Mouse (Mus musculus) testis, postnatal 10 days (tissue): ENCODE measurements around the gene Rab5c.

Experiments
- DNase-seq: peaks from one replicate; pipeline ENCODE4 v3.0.0; 2021; ENCODE audit warnings: low spot score

Rab5c gene

DNA sequence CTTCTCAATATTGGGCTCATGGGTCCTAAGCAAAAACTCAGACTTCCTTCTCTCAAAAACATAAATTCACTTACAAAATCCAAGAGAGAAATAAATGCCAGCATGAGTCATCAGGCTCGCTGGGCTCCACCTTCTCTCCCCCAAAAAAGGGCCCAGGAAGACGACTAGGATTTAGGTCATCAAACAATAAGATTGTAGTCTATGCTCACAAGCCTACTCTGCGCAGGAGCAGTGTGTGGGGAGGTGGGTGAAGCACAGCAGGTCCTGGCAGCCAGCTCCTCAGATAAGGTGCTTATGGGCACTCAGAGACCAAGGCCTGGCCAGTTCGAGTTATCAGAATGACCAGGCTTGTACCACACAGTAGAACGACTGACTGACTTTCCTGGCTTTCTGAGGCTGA lies 17.7 kb downstream of the Rab5c start:
- DNase-seq = no peak

DNA sequence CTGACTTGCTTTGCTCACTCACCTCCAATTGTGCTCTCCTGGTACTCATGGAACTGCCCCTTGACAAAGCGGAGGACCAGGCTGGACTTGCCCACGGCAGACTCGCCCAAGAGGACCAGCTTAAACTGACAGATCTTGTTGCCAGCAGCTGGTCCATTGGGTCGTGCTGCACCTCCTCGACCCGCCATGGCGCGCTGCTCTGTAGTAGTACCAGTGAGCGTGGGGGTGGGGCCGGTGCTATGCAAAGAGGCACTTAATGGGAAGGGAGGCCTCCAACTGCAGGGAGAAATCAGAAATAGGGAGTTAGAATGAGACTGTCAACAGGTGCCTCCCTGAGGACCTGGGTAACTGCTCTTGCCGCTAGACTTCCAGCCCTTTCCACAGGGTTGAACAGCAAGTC lies 18.1 kb downstream of the Rab5c start:
- DNase-seq = no peak

DNA sequence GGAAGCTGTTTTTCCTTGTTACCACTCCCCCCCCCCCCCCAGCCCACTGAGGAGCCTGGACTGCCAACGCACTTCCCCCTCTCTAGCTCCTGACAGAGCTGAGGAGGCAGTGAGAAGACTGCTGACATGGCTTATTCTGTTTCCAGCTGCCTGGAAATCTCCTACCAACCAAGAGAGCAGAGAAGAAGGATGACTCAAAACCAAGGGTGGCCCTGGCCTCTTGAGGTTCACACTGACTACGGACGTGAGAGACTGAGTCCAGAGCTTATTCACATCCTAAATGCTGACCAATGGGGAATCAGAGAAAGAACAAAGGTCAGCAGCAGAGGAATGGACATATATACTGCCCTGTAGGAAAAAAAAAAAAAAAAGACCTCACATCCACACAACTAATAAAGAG lies 18.7 kb downstream of the Rab5c start:
- DNase-seq = no peak

DNA sequence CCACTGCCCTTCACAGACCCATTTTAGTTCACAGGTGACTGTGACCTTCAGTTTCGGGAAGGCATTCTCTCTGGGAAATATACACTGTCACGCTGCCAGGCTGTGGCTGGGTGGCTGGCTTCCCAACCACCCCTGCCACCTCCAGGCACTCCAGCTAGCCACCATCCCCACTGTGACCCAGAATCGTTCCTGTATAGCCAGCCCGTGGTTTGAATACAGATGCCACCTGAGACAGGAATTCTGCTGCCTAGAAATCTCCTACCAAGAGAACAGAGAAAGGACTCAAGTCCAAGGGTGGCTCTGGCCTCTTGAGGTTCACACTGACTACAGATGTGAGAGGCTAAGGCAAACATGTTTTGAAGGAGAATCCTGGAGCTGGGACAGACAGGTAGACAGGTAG lies 19.1 kb downstream of the Rab5c start:
- no peak for DNase-seq

DNA sequence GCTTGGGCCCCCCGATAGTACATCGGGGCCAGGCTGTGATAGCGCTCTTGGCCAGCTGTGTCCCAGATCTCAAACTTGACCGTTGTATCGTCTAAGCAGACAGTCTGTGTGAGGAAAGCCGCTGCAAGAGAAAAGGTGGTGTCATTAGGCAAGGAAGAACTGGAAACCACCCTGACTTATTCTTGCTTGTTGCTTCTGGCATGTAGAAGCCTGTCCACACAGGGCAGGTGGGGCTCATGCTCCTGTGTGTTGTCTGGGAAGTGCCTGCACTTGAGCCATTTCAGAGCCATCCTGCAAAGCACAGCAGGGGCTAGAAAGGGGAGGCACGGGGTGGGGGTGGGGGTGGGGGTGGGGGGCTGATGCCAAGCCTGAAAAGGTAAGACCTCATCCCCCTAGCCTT lies 19.6 kb downstream of the Rab5c start:
- no peak for DNase-seq

DNA sequence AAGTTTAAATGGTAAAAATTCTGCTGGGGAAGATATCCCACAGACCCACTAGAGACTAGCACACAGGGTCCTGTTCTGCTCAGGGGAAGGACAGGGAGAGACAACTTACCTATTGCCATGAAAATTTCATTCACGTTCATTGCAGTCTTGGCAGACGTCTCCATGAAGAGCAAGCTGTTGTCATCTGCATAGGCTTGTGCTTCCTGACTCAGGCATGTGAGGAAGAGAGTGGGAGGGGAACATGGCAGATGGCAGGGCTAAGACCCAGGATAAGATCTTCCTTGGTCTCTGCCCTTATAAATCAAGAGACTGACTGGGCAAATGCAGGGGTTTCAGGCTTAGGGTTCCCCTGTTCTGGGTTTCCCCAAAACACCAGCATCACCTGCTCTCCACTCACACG lies 21.4 kb downstream of the Rab5c start:
- DNase-seq = no peak

DNA sequence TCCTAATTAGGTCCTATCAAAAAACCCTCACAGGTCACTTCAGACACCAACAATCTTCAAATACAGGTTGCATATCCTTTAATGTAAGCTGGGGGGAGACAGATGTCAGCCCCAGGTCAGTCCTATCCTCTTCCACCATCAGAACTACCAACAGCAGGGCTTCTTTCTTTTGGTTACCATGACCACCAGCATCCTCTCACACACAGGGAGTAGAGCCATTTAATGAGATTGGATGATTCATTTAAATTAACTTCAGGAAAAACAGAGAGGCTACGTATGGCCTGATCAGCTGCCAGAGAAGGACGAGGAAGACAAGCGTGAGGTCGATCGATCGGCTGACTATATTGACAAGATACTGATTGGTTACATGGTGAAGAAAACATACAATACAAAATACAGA lies 23.1 kb downstream of the Rab5c start:
- DNase-seq = no peak

DNA sequence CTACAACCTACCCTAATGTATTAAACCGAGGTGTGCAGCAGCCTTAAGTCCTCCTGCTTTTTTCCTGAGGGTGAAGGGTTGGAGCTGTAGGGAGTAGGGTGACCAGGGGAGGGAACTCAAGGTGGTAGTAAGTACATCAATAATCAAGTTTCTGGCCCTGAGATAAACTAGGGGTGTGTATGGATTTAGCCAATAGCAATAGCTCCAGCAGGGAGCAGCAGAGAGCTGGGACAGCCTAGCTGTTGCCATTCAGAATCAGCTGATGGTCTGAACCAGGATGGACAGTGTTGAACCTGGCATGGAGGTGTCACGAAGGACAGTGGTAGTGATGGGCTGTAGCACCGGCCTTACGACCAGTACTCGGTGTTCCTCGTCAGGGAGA lies 23.5 kb downstream of the Rab5c start:
- peak; percentile 92 for DNase-seq

DNA sequence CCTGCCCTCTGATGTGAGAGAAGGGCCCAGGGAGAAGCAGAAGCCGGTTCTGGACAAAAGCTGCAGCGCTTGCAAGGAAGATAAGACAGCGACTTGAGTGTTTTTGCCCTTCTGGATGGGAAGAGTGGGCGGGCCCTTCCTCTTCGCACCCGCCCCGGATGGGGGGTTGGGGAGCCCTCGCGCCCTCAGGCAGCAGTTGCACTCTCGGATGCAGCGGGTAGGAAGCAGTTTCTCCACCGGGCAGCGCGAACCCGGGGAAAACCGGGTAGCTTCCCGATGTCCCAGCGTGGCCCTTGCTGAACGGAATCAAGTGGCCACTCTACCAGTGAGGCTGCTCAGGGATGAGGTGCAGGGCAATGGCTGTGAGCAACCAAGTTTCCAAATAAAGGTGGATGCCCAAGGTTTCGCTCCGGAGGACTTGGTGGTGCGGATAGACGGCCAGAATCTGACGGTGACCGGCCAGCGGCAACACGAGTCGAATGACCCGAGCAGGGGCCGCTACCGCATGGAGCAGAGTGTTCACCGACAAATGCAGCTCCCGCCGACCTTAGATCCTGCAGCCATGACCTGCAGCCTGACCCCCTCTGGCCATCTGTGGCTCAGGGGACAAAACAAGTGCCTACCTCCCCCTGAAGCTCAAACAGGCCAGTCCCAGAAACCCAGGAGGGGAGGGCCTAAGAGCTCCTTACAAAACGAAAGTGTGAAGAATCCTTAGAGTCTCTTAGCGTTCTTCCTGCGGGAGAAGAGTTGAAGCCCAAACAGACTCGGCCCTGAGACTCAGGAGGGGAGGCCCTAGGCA lies 24.1 kb downstream of the Rab5c start, which contains the start of gene Hspb9:
Gene Hspb9 (plus strand): TSS at position 116 of the 799 bp plus-strand sequence.
- DNase-seq = peak; percentile 76

DNA sequence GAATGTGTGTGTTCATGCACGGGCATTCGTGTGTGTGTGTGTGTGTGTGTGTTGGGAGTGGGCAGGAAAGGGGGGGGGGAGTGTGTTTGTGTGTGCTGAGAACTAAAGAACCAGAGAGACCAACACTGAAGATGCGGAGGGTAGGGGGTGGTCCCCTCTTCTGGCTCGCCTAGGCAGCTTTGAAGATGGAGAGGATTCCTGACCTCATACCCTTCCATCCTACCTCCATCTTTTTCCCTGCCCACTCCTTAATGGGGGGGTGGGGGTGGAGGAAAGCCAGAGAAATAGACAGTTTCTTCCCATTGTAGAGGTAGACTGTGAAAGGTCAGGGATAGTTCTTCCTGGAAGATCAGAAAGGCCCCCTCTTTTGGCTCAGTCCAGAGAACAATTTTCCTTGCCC lies 24.8 kb downstream of the Rab5c start:
- DNase-seq = no peak

DNA sequence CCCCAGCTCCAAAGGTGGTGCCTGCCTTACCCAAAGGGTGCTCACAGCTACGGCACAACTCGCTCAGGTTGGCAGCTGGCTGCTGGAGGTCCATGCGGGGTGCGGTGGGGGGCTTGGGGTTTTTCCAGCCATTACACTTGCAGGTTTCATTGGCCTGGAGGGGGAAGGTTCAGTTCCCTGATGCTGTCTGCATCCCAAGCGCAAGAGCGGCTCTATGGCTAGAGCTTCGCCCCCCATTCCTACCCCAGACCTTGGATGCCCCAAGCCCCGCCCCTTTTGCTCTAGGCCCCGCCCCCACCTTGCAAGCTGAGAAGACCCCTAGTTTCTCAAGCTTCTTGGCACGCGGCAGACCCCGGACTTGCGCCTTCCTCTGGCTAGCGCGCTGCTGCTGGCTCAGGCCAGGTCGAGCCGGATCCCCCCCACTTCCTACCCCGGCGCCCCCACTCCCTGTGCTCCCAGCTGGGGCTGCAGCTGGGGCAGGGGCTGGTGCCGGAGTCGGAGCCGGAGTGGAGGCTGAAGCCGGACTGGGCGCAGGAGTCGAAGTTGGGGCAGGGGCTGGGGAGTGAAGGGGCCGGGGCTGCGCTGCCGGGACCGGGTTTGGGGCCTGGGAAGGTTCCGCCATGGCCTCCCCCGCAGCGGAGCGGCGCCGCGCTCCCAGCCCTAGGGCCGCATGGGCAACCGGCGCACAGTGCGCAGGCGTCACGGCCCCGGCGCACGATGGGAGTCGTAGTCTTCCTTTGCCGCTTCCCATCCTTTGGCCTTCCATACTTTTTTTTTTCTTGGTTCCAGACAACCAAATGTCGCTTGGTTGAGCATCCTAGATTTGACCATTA lies 26.0 kb downstream of the Rab5c start, which contains the start of gene Kat2a:
Gene Kat2a (minus strand): TSS at position 683 of the 833 bp plus-strand sequence.
- peak; percentile 90 for DNase-seq

DNA sequence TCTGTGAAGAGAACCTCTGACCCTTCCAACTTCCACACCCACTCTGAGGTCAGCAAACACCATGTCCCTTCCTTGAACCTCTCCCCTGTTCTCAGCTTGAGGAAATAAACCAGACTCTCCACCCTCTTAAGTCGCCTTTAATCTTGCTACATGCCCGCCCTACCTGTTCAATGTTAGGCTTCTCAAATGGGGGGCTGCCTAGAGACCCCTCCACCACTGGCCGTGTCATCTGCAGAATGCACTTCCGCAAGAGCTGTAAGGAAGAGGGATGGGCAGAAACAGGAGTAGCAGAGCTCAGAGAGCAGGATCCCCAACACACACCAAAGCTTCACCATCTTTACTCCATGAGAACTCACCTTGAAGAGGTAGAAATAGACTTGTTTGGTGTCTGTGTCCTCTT lies 27.0 kb downstream of the Rab5c start:
- DNase-seq = no peak

DNA sequence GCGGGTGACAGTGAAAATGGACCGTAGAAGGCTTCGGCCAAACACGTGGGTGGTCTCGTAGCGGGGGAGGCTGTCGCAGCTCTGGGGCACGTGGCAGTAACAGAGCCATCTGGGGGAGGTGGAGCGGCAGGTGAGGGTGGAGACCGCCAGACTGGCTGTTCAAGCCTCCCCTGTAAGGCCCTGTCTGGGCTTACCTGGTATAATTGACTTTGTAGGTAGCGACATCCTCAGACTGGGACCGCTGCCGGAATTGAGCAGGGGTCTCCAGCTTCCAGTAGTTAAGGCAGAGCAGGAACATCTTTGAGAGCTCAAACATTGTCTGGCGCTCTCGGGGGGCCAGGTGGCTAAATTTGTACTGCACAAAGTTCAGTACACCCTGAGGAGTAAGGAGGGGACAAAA lies 27.5 kb downstream of the Rab5c start:
- DNase-seq = no peak

DNA sequence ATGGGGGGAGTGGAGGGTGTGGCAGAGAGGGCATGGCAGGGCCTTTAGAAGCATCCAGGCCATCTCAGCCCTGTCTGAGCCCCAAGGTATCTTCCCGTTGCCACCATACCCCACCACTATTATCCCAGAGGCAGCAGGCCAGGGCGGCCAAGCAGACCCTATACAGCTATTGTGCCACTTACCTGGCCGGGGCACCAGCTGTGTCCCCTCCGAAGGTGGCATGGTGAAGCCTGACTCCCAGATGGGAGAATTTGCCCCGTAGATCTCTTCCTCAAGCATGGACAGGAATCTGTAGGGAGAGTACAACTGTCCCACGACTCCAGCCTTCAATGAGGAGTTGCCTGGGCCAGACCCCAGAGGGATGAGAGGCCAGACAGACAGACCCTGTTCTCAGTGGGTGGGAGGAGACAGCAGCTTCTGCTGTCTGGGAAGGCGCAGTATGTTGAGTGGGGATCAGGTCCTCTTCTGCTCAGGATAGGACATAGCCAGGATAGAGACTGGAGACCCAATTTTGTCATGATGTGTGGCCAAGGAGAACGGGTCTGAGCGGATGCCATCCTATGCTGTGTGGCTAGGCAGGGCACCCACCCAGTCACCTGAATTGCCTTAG lies 28.7 kb downstream of the Rab5c start:
- DNase-seq = no peak

DNA sequence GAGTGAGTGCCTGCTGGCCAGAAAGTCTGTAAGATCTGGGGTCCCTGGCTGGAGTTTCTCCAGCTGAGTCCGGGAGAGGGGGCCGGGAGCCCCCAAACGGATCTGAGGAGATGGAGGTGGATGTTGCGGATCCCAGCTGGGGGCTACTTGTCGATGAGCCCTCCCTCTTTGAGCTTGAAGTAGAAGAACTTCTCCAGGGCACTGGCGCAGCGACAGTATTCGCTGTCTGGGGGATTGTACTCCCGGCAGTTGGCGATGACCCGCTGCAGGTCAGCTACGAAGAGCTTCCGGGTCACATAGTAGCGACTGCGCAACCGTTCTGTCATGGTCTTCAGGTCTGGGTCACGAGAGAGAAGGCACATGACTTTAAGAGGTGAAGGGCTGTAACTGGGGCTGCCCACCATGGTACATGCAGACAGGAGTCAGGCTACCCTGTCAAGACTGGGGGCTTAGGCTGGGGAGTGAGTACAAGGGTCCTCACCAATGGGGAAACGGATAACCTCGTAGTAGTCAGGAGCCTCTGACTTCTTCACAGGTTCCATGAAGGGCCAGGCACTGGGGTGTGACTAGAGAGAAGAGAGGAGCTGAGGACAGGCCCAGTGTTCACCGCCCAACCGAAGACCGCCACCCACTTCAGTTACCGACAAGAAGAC lies 32.8 kb downstream of the Rab5c start:
- DNase-seq = no peak

DNA sequence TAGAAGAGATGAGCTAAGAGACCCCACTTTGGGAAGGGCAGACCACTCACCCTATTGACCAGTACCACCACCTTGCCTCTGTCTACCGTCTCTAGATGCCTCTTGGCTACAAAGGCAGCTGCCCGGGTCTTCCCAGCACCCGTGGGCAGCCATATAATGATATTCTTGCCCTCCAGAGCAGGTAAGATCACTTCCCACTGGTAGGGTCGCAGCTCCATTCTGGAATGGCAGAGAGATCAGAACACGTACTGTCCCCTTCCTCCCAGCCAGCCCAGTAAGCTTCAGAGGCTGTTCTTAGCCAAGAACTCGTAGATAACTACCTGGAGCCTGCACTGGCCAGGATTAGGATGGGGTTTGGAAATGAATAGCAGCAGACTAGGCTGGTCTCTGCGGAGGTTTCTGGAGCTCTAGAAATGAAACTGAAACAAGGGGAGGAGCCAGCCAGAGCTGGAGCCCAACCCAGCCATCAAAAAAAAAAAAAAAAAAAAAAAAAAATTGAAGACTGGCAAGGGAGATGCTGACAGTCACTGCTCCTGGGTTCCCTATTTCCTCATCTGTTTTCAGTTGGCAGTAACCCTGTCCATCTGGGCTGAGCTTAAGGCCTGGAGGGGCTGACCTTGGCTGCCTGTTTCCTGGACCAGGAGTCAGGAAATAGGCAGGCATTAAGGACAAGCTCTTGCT lies 34.0 kb downstream of the Rab5c start, which contains the start of gene Dhx58:
Gene Dhx58 (minus strand): TSS at position 421 of the 681 bp plus-strand sequence.
- DNase-seq = no peak

DNA sequence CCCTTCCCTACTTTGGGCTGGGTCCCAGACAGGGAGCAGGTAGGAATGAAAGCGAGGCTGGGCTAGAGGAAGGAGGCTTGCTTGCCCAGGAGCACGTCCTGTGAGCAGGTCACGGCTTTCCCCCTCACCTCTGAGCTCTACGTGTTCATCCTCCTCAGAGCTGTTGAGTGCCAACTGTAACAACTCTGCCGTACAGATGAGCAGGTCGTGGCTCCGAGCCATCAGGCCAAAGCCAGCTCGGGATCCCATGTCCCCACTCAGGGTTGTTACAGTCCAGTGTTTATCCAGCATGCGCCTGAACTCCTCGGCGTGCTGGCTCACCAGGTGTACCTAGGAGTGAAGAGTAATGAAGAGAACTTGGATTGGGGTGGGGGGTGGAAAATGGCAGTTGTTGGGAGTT lies 34.6 kb downstream of the Rab5c start:
- DNase-seq = no peak

DNA sequence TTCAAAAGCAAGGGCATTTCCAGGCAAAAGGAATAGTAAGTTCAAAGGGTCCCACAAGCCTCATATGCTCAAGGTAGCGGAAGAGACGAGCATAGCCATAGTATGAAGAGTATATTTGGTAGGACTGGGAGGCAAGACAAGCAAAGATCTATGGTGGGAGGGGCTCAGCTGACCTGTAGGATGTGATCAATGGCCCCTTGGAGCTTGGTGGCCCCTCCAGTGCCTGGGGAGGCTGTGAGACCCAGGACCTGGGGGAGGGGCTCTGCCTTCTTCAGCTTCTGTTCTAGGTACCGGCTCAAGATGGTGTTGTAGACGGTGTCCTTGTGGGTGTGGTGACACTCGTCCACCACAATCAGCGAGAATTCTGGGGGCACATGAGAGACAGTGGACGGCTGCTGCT lies 35.1 kb downstream of the Rab5c start:
- no peak for DNase-seq

DNA sequence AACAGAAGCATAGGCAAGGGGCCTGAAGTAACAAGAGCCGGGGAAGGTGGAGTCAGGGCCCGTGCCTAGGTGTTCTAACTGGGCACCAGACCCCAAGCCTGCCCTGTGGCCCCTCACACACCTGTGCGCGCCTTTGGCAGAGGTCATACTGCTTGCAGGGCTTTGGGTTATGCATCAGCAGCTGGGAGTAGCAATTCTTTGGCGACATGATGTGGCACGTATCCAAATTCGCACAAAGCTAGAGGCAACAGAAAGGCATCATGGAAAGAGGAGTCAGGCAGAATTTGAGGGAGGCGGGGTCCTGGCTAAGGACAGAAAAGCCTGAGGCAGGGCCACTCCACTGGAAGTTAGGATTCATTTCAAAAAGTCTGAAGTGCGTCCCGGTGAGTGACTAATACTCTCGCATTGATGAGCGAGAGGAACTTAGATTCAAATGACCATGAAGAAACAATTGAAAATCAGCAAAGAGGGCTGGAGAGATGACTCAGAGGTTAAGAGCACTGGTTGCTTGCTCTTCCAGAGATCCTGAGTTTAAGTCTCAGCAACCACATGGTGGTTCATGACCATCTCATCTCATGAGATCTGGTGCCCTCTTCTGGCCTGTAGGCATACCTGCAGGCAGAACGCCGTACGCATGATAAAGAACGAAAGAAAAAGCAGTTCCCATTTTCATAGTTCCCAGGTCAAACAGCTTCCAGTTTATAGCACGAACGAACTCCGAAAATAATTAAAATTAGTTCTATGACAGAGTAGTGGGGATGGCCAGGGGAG lies 35.7 kb downstream of the Rab5c start:
- no peak for DNase-seq

DNA sequence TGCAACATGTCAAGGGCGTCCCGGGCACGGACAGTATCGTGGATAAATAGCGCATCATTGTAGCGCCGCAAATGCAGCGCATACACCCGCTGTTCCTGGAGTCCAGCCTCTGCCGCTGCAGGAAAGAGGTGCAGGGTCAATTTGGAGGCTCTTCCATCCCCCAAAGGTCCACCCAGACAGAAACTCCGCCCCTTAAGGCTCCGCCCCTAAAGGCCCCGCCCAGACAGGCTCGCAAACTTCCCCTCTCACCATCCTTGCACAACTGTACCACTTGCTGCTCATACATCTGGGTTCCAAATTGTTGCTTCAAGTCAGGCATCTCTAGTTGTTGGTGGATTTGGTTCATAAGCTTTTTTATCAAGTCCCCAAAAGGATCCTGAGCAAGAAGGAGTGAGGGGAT lies 36.7 kb downstream of the Rab5c start:
- peak; percentile 83 for DNase-seq

DNA sequence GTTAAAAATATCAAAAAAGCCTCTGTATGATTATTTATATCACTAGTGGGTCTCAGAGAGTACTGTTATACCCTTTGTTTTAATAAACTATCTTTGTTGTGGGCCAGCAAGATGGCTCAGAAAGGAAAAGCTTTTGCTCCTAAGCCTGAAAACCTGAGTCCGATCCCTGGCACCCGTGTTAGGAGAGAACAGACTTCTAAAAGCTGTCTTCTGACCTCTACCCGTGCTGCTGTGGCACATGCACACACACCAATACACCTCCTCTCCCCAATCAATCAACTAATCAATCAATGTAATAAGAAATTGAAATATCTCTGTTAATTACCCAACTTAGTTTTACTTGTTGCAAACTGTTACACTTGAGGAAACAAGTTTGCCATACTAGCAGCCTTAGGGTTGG lies 37.3 kb downstream of the Rab5c start:
- DNase-seq = no peak
